Mouse (Mus musculus): ENCODE data around the gene Gng7.

Gng7 gene

GRCm38 (mm10) chr10:80966296-80966695, 48.4 kb downstream of the Gng7 start:
- no peak for DNase-seq

GRCm38 (mm10) chr10:80963031-80963975, 51.4 kb downstream of the Gng7 start:
- DNase-seq, result no peak

GRCm38 (mm10) chr10:80962585-80962984, 52.2 kb downstream of the Gng7 start:
- DNase-seq, result no peak

GRCm38 (mm10) chr10:80962051-80962472, 52.7 kb downstream of the Gng7 start:
- DNase-seq, result no peak

GRCm38 (mm10) chr10:80960551-80961508, 53.9 kb downstream of the Gng7 start:
- no peak for DNase-seq

- no peak for DNase-seq
Observed at GRCm38 (mm10) chr10:80958979-80959637, 55.6 kb downstream of the Gng7 start.

- no peak for DNase-seq
Observed at GRCm38 (mm10) chr10:80957791-80958190, 57.0 kb downstream of the Gng7 start.

DNA sequence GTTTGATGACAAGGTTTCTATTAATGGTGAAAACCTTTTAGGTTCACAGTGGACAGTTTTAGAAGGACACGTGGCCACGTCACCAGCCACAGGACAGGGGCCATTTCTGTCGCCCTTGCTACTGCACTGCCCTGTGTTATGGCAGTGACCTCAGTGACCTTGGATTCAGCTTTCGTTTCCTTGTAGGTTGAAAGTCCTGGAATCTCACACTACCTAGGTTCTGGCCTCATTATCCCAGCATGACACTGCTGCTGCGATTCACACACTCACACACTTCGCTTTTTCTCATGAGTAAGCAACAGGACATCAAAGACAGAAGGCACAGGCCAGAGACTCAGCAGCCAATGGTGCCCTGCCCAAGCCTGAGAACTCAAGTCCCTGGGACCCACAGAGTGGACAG, 57.8 kb downstream of the Gng7 start:
- DNase-seq, result no peak

GRCm38 (mm10) chr10:80956385-80956784, 58.4 kb downstream of the Gng7 start:
- no peak for DNase-seq

DNA sequence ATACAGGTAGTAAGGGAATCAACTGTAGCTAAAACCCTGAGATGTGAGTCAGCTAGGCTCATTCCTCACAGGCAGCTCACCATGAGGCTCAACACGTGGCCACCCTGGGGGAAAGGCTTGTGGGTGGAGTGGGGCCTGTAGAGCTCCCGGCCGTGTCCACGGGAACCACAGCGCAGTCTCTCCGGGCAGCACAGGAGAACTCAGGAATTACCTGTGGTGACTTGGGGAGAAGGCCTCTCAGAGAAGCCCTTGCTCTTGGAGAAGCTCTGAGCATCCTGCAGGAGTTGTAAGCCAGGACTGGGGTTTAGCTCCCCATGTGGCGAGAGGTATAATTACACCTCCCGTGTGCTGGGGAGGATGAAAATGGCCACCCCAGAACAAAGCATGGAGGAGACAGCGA, 59.2 kb downstream of the Gng7 start:
- DNase-seq, result peak; percentile 56

GRCm38 (mm10) chr10:80954843-80955242, 59.9 kb downstream of the Gng7 start:
- no peak for DNase-seq

GRCm38 (mm10) chr10:80954415-80954814, 60.3 kb downstream of the Gng7 start:
- no peak for DNase-seq

DNA sequence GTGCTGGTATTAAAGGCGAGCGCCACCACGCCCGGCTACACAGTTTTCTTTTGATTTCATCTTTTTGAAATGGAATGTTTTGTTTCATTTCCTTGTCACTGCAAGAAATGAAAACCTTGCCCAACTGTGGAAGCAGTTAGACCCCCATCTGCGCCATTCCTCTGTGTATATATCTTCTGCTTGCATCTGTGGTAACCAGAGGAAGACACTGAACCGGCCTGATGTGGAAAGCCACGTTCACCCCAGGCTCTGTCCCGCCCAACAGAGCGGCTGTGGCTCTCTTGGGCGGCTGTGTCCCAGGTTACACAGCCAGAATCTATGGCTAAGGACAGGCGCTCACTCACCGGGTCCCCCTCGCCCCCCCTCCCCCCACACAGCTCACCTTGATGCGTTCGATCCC, 62.3 kb downstream of the Gng7 start:
- no peak for DNase-seq

GRCm38 (mm10) chr10:80951761-80952390, 62.9 kb downstream of the Gng7 start:
- DNase-seq, result no peak

DNA sequence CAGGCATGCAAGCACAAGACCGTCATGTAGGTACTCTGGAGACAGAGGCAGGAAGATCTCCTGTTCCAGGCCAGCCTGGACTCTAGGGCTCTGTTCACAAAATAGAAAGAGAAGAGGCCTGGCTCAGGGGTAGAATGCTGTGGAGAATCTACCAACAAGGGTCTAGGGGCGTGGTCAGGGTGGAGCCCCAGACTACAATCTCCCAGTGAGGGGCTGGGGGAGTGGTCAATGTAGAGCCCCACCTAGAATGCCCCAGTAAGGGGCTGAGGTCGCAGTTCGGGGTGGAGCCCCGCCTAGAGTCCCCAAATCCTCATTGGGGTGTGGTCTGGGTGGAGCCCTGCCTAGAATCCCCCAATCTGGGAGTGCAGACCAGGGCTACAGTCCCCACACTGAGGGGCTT, 64.4 kb downstream of the Gng7 start:
- DNase-seq, result no peak

GRCm38 (mm10) chr10:80949081-80949480, 65.7 kb downstream of the Gng7 start:
- DNase-seq, result no peak

DNA sequence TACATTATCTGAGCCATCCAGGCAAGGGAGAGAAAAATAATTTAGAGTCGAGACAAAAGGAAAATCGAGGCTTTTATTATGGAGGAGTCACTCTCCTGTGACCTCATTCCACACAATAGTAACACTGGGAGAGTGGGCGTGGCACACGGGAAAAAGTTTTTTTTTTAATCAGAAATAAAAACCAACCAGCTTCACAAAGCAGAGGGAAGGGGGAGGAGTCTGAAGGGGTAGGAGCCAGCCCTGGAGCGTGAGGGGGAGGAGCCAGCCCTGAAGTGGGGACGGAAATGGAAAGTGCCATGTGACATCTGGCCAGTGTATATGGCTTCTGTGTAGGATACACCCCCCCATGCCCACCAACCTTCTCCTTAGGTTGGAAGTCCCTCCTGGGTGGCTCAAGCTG, 66.2 kb downstream of the Gng7 start:
- no peak for DNase-seq

- no peak for DNase-seq
Observed at GRCm38 (mm10) chr10:80947802-80948201, 66.9 kb downstream of the Gng7 start.

- no peak for DNase-seq
Observed at GRCm38 (mm10) chr10:80946684-80947437, 67.9 kb downstream of the Gng7 start.

GRCm38 (mm10) chr10:80944231-80944630, 70.5 kb downstream of the Gng7 start:
- no peak for DNase-seq

DNA sequence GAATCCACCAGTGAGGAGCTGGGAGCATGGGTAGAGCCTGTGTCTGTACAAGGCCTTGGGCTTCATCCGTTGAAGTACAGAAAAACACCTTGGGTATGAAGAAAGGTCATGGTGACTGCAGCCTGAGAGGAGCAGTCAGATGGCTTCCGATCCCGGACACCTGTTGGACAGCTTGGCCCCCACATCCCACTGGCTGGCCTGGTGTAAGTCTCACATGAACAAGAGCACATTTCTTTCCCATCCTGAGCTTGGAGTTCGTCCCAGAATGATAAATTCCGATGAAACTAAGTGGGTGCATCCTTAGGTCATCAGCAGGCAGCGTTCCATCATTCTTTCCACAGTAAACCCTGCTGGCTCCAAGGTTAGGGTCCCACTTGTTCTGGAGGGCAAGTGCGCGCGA, 71.0 kb downstream of the Gng7 start:
- no peak for DNase-seq

DNA sequence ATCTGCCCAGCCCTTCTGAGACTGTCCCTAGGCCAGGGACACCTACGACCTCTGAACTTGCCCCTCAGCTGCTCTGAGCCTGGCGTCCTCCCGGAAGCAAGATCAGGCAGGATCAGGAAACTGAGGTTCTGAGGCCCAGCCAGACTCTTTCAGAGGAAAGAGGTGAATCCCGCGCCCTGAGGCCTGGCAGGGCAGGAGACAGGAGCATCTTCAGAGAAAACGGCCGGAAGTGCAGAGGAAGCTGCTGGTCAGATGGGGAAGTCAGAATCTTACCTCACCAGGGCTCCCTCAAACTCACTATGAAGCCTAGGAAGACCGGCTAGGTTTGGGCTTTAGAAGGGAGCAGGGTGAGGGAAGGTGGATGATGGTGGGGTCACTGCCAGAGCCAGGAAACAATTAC, 71.8 kb downstream of the Gng7 start:
- DNase-seq, result no peak

All from right cerebral cortex, adult 18-20 months (tissue).